Mouse (Mus musculus): Measurements from ENCODE around the gene Rbm20.

DNA sequence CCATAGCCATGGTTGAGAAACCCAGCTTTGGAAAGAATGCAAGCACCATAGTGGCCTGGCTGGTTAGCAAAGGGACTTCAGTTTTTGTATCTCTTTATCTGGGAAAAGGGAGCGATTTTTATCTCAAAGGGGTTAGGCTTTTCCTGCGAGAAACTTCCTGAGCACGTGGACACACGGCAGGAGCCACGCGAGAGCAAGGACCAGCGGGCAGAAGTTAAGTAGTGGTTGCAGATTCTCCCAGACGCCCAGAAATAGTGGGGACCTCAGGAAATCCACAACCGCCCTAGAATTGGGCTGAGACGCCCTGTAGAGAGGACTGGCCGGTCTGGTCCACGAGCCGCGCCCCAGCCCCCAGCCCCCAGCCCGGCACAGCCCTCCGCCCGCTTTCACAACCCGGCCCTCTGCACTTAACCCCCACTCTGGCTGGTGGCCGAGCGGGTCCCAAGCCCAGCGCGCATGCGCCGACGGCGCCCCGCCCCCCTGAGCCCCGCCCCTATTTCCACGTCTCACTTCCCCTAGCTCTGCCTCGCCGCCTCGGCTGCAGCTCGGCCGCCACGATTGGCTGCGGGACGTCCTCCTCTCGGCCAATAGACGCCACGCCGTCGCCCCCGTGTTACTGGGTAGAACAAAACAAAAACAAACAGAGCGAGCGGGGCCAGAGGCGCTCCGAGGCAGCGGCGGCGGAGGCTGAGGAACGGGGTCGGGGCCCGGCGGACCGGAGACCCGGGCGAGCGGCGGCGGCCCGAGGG lies 225.8 kb downstream of the Rbm20 start:
- TF ChIP-seq CTCF (conservative IDR thresholded peaks at IDR 0.05; ENCODE audit: low read length) (no peak), POU5F1 (IDR thresholded peaks at IDR 0.05; ENCODE audit: borderline replicate concordance, low read length) (no peak), NANOG (IDR thresholded peaks at IDR 0.05; ENCODE audit: borderline replicate concordance, low read length) (no peak)
